Mouse (Mus musculus): ENCODE data around the gene Vipr1. TPM values are rescaled to one million over a fixed set of nuclear protein-coding genes. Genes with fewer than 3 reads are reported as not detected.
A peak's percentile ranks its signal among the peaks of the same experiment; 100 is the strongest.

Gene Vipr1
- polyA plus RNA-seq, 1 experiment from 2014 or later = 0.17 TPM

GRCm38 (mm10) chr9:121613192-121613591 lies 29.3 kb upstream of the Vipr1 start:
- no peak for ATAC-seq (replicated peaks; ENCODE audit: low FRiP score, low read depth)

GRCm38 (mm10) chr9:121614241-121614757 lies 28.2 kb upstream of the Vipr1 start:
- ATAC-seq (replicated peaks; ENCODE audit: low FRiP score, low read depth) = no peak
- TF ChIP-seq CTCF (IDR thresholded peaks at IDR 0.05; ENCODE audit: low read depth) = no peak
- Histone ChIP-seq H3K4me3 (replicated peaks; ENCODE audit: low read depth, low read length) (no peak overlapping the region), H3K27me3 (ENCODE audit: insufficient read depth, low read length) (no peaks in the 10 kb centered on the region), H3K9ac (ENCODE audit: low read depth, low read length) (no peak overlapping the region), H3K27ac (no peak overlapping the region), H3K4me2 (ENCODE audit: low read length) (no peak overlapping the region), H3K4me1 (replicated peaks; ENCODE audit: insufficient read depth, low read length) (no peaks in the 10 kb centered on the region), H3K9me3 (replicated peaks; ENCODE audit: low read length) (no peaks in the 10 kb centered on the region), H3K36me3 (ENCODE audit: insufficient read depth, low read length) (no peaks in the 10 kb centered on the region)
- no peak for DNase-seq (ENCODE audit: low spot score)

More at GRCm38 (mm10) chr9:121613192-121613591, 29.3 kb upstream of the Vipr1 start:
- WGBS = 46% methylated on average over 5 of the region's 5 CpGs
- DNase-seq (ENCODE audit: low spot score) = no peak
- no peak overlapping the region for H3K4me2 ChIP-seq (ENCODE audit: low read length)
- no peaks in the 10 kb centered on the region for H3K9me3 ChIP-seq (replicated peaks; ENCODE audit: low read length)
- H3K4me3 ChIP-seq (replicated peaks; ENCODE audit: low read depth, low read length) = no peak overlapping the region
- no peak for TF ChIP-seq CTCF (IDR thresholded peaks at IDR 0.05; ENCODE audit: low read depth)
- no peaks in the 10 kb centered on the region for H3K36me3 ChIP-seq (ENCODE audit: insufficient read depth, low read length)
- no peak overlapping the region for H3K27ac ChIP-seq
- H3K9ac ChIP-seq (ENCODE audit: low read depth, low read length) = no peak overlapping the region
- H3K4me1 ChIP-seq (replicated peaks; ENCODE audit: insufficient read depth, low read length) = no peaks in the 10 kb centered on the region
- no peaks in the 10 kb centered on the region for H3K27me3 ChIP-seq (ENCODE audit: insufficient read depth, low read length)

GRCm38 (mm10) chr9:121616471-121616870 lies 26.0 kb upstream of the Vipr1 start:
- Histone ChIP-seq H3K9ac (ENCODE audit: low read depth, low read length) (no peak overlapping the region), H3K4me2 (ENCODE audit: low read length) (no peak overlapping the region), H3K27me3 (ENCODE audit: insufficient read depth, low read length) (no peaks in the 10 kb centered on the region), H3K4me3 (replicated peaks; ENCODE audit: low read depth, low read length) (no peak overlapping the region), H3K27ac (no peak overlapping the region), H3K9me3 (replicated peaks; ENCODE audit: low read length) (no peaks in the 10 kb centered on the region), H3K36me3 (ENCODE audit: insufficient read depth, low read length) (no peaks in the 10 kb centered on the region), H3K4me1 (replicated peaks; ENCODE audit: insufficient read depth, low read length) (no peaks in the 10 kb centered on the region)
- TF ChIP-seq CTCF (IDR thresholded peaks at IDR 0.05; ENCODE audit: low read depth) = peak; percentile 49
- WGBS = 67% methylated on average over 3 of the region's 3 CpGs
- DNase-seq (ENCODE audit: low spot score) (no peak), ATAC-seq (replicated peaks; ENCODE audit: low FRiP score, low read depth) (no peak)

- 25% methylated on average over 7 of the region's 7 CpGs for WGBS
- TF ChIP-seq CTCF (IDR thresholded peaks at IDR 0.05; ENCODE audit: low read depth) = no peak
- H3K27me3 ChIP-seq (ENCODE audit: insufficient read depth, low read length) = no peaks in the 10 kb centered on the region
- DNase-seq (ENCODE audit: low spot score) (no peak), ATAC-seq (replicated peaks; ENCODE audit: low FRiP score, low read depth) (no peak)
- no peaks in the 10 kb centered on the region for H3K4me1 ChIP-seq (replicated peaks; ENCODE audit: insufficient read depth, low read length)
- no peak overlapping the region for H3K4me3 ChIP-seq (replicated peaks; ENCODE audit: low read depth, low read length)
- no peaks in the 10 kb centered on the region for H3K9me3 ChIP-seq (replicated peaks; ENCODE audit: low read length)
- no peak overlapping the region for H3K27ac ChIP-seq
- no peak overlapping the region for H3K9ac ChIP-seq (ENCODE audit: low read depth, low read length)
- H3K4me2 ChIP-seq (ENCODE audit: low read length) = no peak overlapping the region
- no peaks in the 10 kb centered on the region for H3K36me3 ChIP-seq (ENCODE audit: insufficient read depth, low read length)
These were observed 23.1 kb upstream of the Vipr1 start for GRCm38 (mm10) chr9:121619441-121619840.

GRCm38 (mm10) chr9:121623235-121623634 lies 19.3 kb upstream of the Vipr1 start:
- Histone ChIP-seq H3K4me3 (replicated peaks; ENCODE audit: low read depth, low read length) (no peak overlapping the region), H3K27me3 (ENCODE audit: insufficient read depth, low read length) (no peaks in the 10 kb centered on the region), H3K4me2 (ENCODE audit: low read length) (no peak overlapping the region), H3K36me3 (ENCODE audit: insufficient read depth, low read length) (no peaks in the 10 kb centered on the region), H3K9me3 (replicated peaks; ENCODE audit: low read length) (no peaks in the 10 kb centered on the region), H3K27ac (no peak overlapping the region), H3K4me1 (replicated peaks; ENCODE audit: insufficient read depth, low read length) (no peaks in the 10 kb centered on the region), H3K9ac (ENCODE audit: low read depth, low read length) (no peak overlapping the region)
- no peak for ATAC-seq (replicated peaks; ENCODE audit: low FRiP score, low read depth)
- no peak for DNase-seq (ENCODE audit: low spot score)
- 86% methylated on average over 4 of the region's 4 CpGs for WGBS
- TF ChIP-seq CTCF (IDR thresholded peaks at IDR 0.05; ENCODE audit: low read depth) = no peak

- Histone ChIP-seq H3K36me3 (ENCODE audit: insufficient read depth, low read length) (no peaks in the 10 kb centered on the region), H3K4me1 (replicated peaks; ENCODE audit: insufficient read depth, low read length) (no peaks in the 10 kb centered on the region), H3K9ac (ENCODE audit: low read depth, low read length) (no peak overlapping the region), H3K4me2 (ENCODE audit: low read length) (no peak overlapping the region), H3K27ac (no peak overlapping the region), H3K27me3 (ENCODE audit: insufficient read depth, low read length) (no peaks in the 10 kb centered on the region), H3K9me3 (replicated peaks; ENCODE audit: low read length) (no peaks in the 10 kb centered on the region), H3K4me3 (replicated peaks; ENCODE audit: low read depth, low read length) (no peak overlapping the region)
- TF ChIP-seq CTCF (IDR thresholded peaks at IDR 0.05; ENCODE audit: low read depth) = no peak
- ATAC-seq (replicated peaks; ENCODE audit: low FRiP score, low read depth) (no peak), DNase-seq (ENCODE audit: low spot score) (no peak)
- WGBS = 74% methylated on average over 2 of the region's 2 CpGs
These were observed 17.6 kb upstream of the Vipr1 start for GRCm38 (mm10) chr9:121624920-121625319.

GRCm38 (mm10) chr9:121630627-121631026 lies 11.9 kb upstream of the Vipr1 start:
- H3K27ac ChIP-seq = no peak overlapping the region
- H3K4me1 ChIP-seq (replicated peaks; ENCODE audit: insufficient read depth, low read length) = no peaks in the 10 kb centered on the region
- no peaks in the 10 kb centered on the region for H3K27me3 ChIP-seq (ENCODE audit: insufficient read depth, low read length)
- DNase-seq (ENCODE audit: low spot score) = no peak
- TF ChIP-seq CTCF (IDR thresholded peaks at IDR 0.05; ENCODE audit: low read depth) = no peak
- WGBS = 77% methylated on average over 1 of the region's 1 CpGs
- H3K4me2 ChIP-seq (ENCODE audit: low read length) = no peak overlapping the region
- no peak overlapping the region for H3K9ac ChIP-seq (ENCODE audit: low read depth, low read length)
- ATAC-seq (replicated peaks; ENCODE audit: low FRiP score, low read depth) = no peak
- H3K4me3 ChIP-seq (replicated peaks; ENCODE audit: low read depth, low read length) = no peak overlapping the region
- H3K36me3 ChIP-seq (ENCODE audit: insufficient read depth, low read length) = no peaks in the 10 kb centered on the region
- no peaks in the 10 kb centered on the region for H3K9me3 ChIP-seq (replicated peaks; ENCODE audit: low read length)

All from kidney, postnatal 0 days (tissue).